Mouse (Mus musculus) monocyte, adult 5-6 weeks (primary cell): ENCODE results near the gene Kif5c. TPM values are rescaled to one million over a fixed set of nuclear protein-coding genes. Genes with fewer than 3 reads are reported as not detected.

ENCODE experiments used
- ATAC-seq: fragments of 153-309, 156-312 bp; replicated peaks from 2 replicates; pipeline ENCODE4 v1.8.0; 2017; ENCODE audit warnings: mild to moderate bottlenecking; ENCODE audit not compliant: low TSS enrichment, insufficient number of reproducible peaks, severe bottlenecking, poor library complexity, low FRiP score
- total RNA-seq: library from RNA; stranded (forward); fragments of 200-1000, 200-491, 200-594 nt; gene quantifications from 3 replicates; pipeline ENCODE4 v1.2.3, GENCODE M21; 2017

The Kif5c gene
- total RNA-seq, 1 experiment from 2014 or later = not detected

- no peak for ATAC-seq
These were observed 114.5 kb downstream of the Kif5c start for GRCm38 (mm10) chr2:49733656-49734008.

GRCm38 (mm10) chr2:49734013-49734780 is 115.1 kb downstream of the Kif5c start:
- ATAC-seq = peak; percentile 65

GRCm38 (mm10) chr2:49735386-49735785 is 116.3 kb downstream of the Kif5c start:
- no peak for ATAC-seq

- no peak for ATAC-seq
These were observed 119.9 kb downstream of the Kif5c start for GRCm38 (mm10) chr2:49739046-49739445.

GRCm38 (mm10) chr2:49741026-49741425 is 121.9 kb downstream of the Kif5c start:
- ATAC-seq = no peak

- no peak for ATAC-seq
These were observed 123.0 kb downstream of the Kif5c start for GRCm38 (mm10) chr2:49741895-49742734.

- no peak for ATAC-seq
These were observed 123.8 kb downstream of the Kif5c start for GRCm38 (mm10) chr2:49742919-49743318.

GRCm38 (mm10) chr2:49743775-49744174 is 124.7 kb downstream of the Kif5c start:
- ATAC-seq = no peak

GRCm38 (mm10) chr2:49744251-49745093 is 125.4 kb downstream of the Kif5c start:
- ATAC-seq = peak; percentile 60

GRCm38 (mm10) chr2:49745094-49745781 is 126.1 kb downstream of the Kif5c start:
- no peak for ATAC-seq

- ATAC-seq = no peak
These were observed 127.8 kb downstream of the Kif5c start for GRCm38 (mm10) chr2:49746947-49747346.

- ATAC-seq = no peak
These were observed 128.6 kb downstream of the Kif5c start for GRCm38 (mm10) chr2:49747670-49748069.

- ATAC-seq = no peak
These were observed 129.7 kb downstream of the Kif5c start for GRCm38 (mm10) chr2:49748628-49749342.

- no peak for ATAC-seq
These were observed 130.9 kb downstream of the Kif5c start for GRCm38 (mm10) chr2:49749730-49750576.

GRCm38 (mm10) chr2:49751544-49752210 is 132.6 kb downstream of the Kif5c start:
- ATAC-seq = no peak

GRCm38 (mm10) chr2:49752211-49752607 is 133.1 kb downstream of the Kif5c start:
- ATAC-seq = no peak

GRCm38 (mm10) chr2:49753062-49753461 is 134.0 kb downstream of the Kif5c start:
- no peak for ATAC-seq
